Mouse (Mus musculus) CD4-positive helper T cell, adult 2 months (primary cell): ENCODE results near the gene Spag9.

ENCODE experiments used
- DNase-seq: peaks from one replicate; pipeline ENCODE4 v3.0.0-alpha.2; 2012; ENCODE audit warnings: low read depth, missing footprints, low spot score

The Spag9 gene

GRCm38 (mm10) chr11:93995720-93996305 is at the start of gene Spag9:
TSS of gene Spag9 (plus strand) at chr11:93996091.
- peak; percentile 97 for DNase-seq

GRCm38 (mm10) chr11:93948887-93949567 is 46.9 kb upstream of the Spag9 start:
- DNase-seq, result no peak

- DNase-seq, result no peak
Observed at GRCm38 (mm10) chr11:93950045-93950444, 45.8 kb upstream of the Spag9 start.

- no peak for DNase-seq
Observed at GRCm38 (mm10) chr11:93952376-93952775, 43.5 kb upstream of the Spag9 start.

GRCm38 (mm10) chr11:93954738-93955255 is 41.1 kb upstream of the Spag9 start:
- DNase-seq, result peak; percentile 33

- peak; percentile 93 for DNase-seq
Observed at GRCm38 (mm10) chr11:93955256-93956150, 40.4 kb upstream of the Spag9 start.

- no peak for DNase-seq
Observed at GRCm38 (mm10) chr11:93956159-93956558, 39.7 kb upstream of the Spag9 start, which contains the start of gene Nme2. TSS of gene Nme2 (minus strand) at chr11:93956259.

- DNase-seq, result no peak
Observed at GRCm38 (mm10) chr11:93957031-93957555, 38.8 kb upstream of the Spag9 start.

- no peak for DNase-seq
Observed at GRCm38 (mm10) chr11:93957746-93958145, 38.1 kb upstream of the Spag9 start.

GRCm38 (mm10) chr11:93961482-93961881 is 34.4 kb upstream of the Spag9 start:
- no peak for DNase-seq

GRCm38 (mm10) chr11:93963013-93963412 is 32.9 kb upstream of the Spag9 start:
- DNase-seq, result no peak

GRCm38 (mm10) chr11:93965391-93965790 is 30.5 kb upstream of the Spag9 start:
- DNase-seq, result no peak

GRCm38 (mm10) chr11:93967381-93967780 is 28.5 kb upstream of the Spag9 start:
- no peak for DNase-seq

GRCm38 (mm10) chr11:93968005-93968847 is 27.7 kb upstream of the Spag9 start, which contains the start of the genes Gm20390 and Nme1:
TSS of gene Gm20390 (minus strand) at chr11:93968293.
TSS of gene Nme1 (minus strand) at chr11:93968521.
- peak; percentile 99 for DNase-seq

GRCm38 (mm10) chr11:93968848-93969128 is 27.1 kb upstream of the Spag9 start:
- peak; percentile 10 for DNase-seq

- DNase-seq, result no peak
Observed at GRCm38 (mm10) chr11:93969171-93969570, 26.7 kb upstream of the Spag9 start.

GRCm38 (mm10) chr11:93969799-93970198 is 26.1 kb upstream of the Spag9 start:
- no peak for DNase-seq

GRCm38 (mm10) chr11:93972951-93973350 is 22.9 kb upstream of the Spag9 start:
- DNase-seq, result no peak

GRCm38 (mm10) chr11:93979502-93980049 is 16.3 kb upstream of the Spag9 start:
- DNase-seq, result no peak

- DNase-seq, result no peak
Observed at GRCm38 (mm10) chr11:93984619-93985018, 11.3 kb upstream of the Spag9 start.

- no peak for DNase-seq
Observed at GRCm38 (mm10) chr11:93985265-93985664, 10.6 kb upstream of the Spag9 start.
